Mouse (Mus musculus) thymus, adult 2 months (tissue): ENCODE data around the gene H2-DMb1. TPM values are rescaled to one million over a fixed set of nuclear protein-coding genes. Genes with fewer than 3 reads are reported as not detected.

Experiments used
- DNase-seq: peaks from one replicate; pipeline ENCODE4 v3.0.0; 2021
- H3K27ac ChIP-seq: fragments of 200-500 bp; 2 replicates; pipeline ENCODE4 v1.5.1; 2012; ENCODE audit warnings: low read length, control low read depth; ENCODE audit not compliant: control insufficient read depth, insufficient read depth
- H3K27me3 ChIP-seq: fragments of 200-500 bp; 2 replicates; pipeline ENCODE4 v1.6.1; 2012; ENCODE audit warnings: mild to moderate bottlenecking, low read length, moderate library complexity, mixed read lengths; ENCODE audit not compliant: control insufficient read depth, insufficient read depth
- H3K36me3 ChIP-seq: fragments of 200-500 bp; 2 replicates; pipeline ENCODE4 v1.6.1; 2012; ENCODE audit warnings: mild to moderate bottlenecking, low read length, moderate library complexity; ENCODE audit not compliant: control insufficient read depth, insufficient read depth
- H3K4me1 ChIP-seq: fragments of 200-500 bp; replicated peaks from 2 replicates; pipeline ENCODE4 v1.6.1; 2012; ENCODE audit warnings: low read length; ENCODE audit not compliant: control insufficient read depth, insufficient read depth
- H3K4me3 ChIP-seq: fragments of 200-500 bp; 2 replicates; pipeline ENCODE4 v1.5.1; 2012; ENCODE audit warnings: mild to moderate bottlenecking, low read length, control low read depth, moderate library complexity; ENCODE audit not compliant: control insufficient read depth, insufficient read depth
- CTCF ChIP-seq: fragments of 200-500 bp; IDR thresholded peaks from 2 replicates; pipeline ENCODE4 v1.5.1; 2012; ENCODE audit warnings: mild to moderate bottlenecking, control low read depth, low read length, moderate library complexity, borderline replicate concordance; ENCODE audit not compliant: control insufficient read depth, poor library complexity, insufficient read depth; ENCODE audit errors: extremely low read depth
- POLR2A ChIP-seq: fragments of 200-500 bp; IDR thresholded peaks from 2 replicates; pipeline ENCODE4 v1.6.1; 2012; ENCODE audit warnings: mild to moderate bottlenecking, low read length, control low read depth, moderate library complexity; ENCODE audit not compliant: control insufficient read depth, poor library complexity, insufficient read depth; ENCODE audit errors: extremely low read depth
- WGBS: fragments of 180-500 bp; shearing (Covaris S2); methylation state at CpG from one replicate; pipeline ENCODE4 v1.1.7; 2018; 5-methylcytosine and 5-hydroxymethylcytosine counted together
- polyA plus RNA-seq: library from polyadenylated mRNA; depleted of rRNA; stranded (reverse); fragments of >200 nt; gene quantifications from 2 replicates; pipeline ENCODE4 v1.2.3, GENCODE M21; 2012

The H2-DMb1 gene
- polyA plus RNA-seq, 1 experiment: 197 TPM

DNA sequence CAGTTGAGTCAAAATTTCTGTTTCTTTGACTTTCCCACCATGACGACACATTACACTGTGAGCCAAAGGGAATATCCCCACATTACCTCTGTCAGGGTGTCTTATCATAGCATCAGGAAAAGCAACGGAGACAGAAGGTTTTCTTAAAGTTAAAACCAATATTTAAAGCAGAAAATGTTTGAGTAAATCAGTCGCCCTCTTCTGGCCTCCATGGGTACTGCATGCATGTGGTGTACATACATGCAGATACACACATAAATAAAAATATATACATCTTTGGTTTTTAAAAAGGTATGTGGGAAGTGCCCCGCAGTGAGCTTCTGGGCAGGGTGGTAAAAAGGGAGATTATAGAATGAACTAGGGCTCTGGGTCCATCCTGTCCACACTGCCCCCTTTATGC lies 24.3 kb downstream of the H2-DMb1 start:
- H3K4me1 ChIP-seq: peaks cover 7% of the 10 kb centered on the region
- no peaks in the 10 kb centered on the region for H3K27me3 ChIP-seq
- TF ChIP-seq POLR2A (no peak), CTCF (no peak)
- H3K36me3 ChIP-seq: peaks cover 8% of the 10 kb centered on the region; the same call in 1 of the 2 replicates
- H3K27ac ChIP-seq: no peak overlapping the region
- 83% methylated on average over 4 of the region's 4 CpGs for WGBS
- DNase-seq: no peak
- H3K4me3 ChIP-seq: no peak overlapping the region

DNA sequence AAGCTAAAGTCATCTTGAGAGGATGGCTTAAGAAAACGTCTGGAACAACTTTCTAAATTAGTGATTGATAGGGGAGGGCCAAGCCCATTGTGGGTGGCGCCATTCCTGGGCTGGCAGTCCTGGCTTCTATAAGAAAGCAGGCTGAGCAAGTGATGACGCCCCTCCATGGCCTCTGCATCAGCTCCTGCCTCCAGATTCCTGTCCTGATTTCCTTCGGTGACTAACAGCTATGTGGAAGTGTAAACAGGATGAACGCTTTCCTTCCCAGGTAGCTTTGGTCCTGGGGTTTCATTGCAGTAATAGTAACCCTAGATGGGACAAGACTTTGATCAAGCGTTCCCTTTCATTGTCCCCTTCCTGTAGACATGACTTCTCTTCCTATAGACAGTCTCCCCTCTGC lies 26.1 kb downstream of the H2-DMb1 start:
- TF ChIP-seq CTCF (no peak), POLR2A (no peak)
- no peak overlapping the region for H3K4me3 ChIP-seq
- H3K27ac ChIP-seq: no peak overlapping the region
- peaks cover 15% of the 10 kb centered on the region for H3K36me3 ChIP-seq
- H3K4me1 ChIP-seq: peaks cover 6% of the 10 kb centered on the region
- no peaks in the 10 kb centered on the region for H3K27me3 ChIP-seq
- no peak for DNase-seq
- 89% methylated on average over 6 of the region's 6 CpGs for WGBS

DNA sequence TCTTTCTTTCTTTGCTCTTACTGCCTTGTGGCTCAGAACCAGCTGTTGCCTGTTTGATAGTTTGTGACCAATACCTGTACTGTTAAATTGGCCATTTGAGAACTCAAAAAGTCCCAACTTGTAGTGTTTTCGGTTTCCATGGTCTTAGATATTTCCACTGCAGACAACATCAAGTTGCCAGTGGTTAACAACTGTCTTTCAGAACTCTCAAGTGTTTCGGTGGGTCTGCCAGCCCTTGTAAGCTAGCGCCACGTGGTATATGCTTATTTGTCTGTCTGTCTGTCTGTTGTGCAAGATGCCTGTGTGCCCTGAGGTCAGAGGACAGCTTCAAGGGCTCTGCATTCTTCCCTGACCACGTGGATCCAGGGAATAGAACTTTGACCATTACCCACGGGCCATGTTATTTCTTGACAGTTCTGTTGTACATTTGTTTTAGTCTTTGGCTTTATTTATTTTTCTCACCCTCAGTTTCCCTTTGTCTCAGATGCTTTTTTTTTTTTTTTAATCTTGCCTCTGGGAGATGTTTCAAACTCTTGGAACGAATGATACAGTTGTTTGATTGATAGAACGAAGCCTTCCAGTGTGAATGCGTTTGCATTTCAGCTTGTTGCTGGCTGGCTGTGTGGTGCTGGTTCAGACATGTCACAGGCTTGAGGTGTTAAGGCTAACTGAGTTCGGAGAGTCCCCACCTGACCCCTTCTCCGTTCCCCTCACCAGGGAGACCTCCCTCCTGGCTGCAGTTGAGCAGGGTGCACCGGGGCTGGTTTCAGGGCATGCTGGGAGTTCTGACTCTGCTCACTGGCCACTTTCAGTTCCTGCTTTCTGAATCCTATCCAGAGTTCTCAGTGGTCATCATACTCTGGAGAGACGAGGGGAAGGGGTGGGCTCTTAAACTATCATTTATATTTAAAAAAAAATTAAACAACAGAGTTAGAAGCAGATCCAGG lies 27.3 kb downstream of the H2-DMb1 start:
- no peaks in the 10 kb centered on the region for H3K4me1 ChIP-seq
- 78% methylated on average over 13 of the region's 13 CpGs for WGBS
- no peaks in the 10 kb centered on the region for H3K27me3 ChIP-seq
- no peak for TF ChIP-seq POLR2A
- no peak for TF ChIP-seq CTCF
- H3K27ac ChIP-seq: no peak overlapping the region
- no peak for DNase-seq
- H3K36me3 ChIP-seq: peaks cover 15% of the 10 kb centered on the region
- no peak overlapping the region for H3K4me3 ChIP-seq

DNA sequence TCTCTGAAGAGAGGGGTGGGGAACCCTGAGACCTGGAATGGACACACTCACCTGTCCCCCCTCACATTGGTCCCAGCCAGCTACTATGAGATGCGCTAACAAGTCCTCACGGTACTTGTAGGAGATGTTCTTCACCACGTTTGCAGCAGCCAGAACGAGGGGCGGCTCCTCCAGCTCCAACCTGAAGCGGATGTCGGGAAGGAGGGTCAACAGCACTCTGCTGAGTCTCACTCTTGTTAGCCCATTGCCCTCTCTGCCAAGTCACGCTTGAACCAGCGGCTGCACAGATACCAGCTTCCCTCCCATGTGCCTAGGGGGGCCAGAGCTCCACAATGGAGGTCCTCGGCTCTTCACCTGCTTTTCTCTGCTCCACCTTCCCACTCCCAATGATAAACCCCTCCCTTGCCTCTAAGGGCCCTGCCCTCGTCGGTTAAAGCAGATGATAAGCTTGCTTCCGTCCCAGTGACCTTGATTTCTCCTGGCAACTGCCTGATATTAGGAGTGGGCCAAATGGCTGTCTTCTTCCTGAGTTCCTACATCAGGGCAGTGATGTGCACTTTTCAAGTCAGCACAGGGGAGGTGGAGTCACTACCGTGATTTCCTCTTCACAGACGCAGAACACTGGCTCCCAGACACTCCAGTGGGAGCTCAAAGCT lies 30.8 kb downstream of the H2-DMb1 start:
- no peak overlapping the region for H3K4me3 ChIP-seq
- WGBS: 96% methylated on average over 15 of the region's 15 CpGs

DNA sequence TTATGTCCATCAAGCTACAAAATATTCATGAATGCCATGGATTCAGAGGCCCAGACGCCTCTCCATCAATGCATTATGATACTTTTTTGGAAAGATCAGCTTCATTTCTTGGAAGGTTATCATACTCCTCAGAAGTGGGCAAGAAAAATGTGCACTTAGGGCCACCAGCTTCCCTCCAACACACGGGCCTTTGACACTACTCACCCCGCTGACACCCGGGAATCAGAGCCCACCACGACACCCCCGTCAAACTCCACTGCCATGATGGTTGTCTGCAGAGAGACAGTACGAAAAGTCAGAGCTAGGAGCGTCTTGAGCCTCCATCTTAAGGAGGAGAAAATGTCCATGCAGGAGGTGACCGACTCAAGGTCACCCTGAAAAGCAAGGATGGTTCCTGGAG lies 32.7 kb downstream of the H2-DMb1 start:
- Histone ChIP-seq H3K27ac (no peak overlapping the region), H3K4me3 (no peak overlapping the region; the same call in 1 of the 2 replicates), H3K4me1 (peaks cover 31% of the 10 kb centered on the region), H3K27me3 (no peaks in the 10 kb centered on the region), H3K36me3 (peaks cover 18% of the 10 kb centered on the region)
- no peak for TF ChIP-seq POLR2A
- no peak for DNase-seq
- WGBS: 83% methylated on average over 9 of the region's 9 CpGs

More for the DNA sequence above, 30.8 kb downstream of the H2-DMb1 start:
- Histone ChIP-seq H3K27ac (no peak overlapping the region), H3K4me1 (peaks cover 17% of the 10 kb centered on the region), H3K36me3 (peaks cover 15% of the 10 kb centered on the region), H3K27me3 (no peaks in the 10 kb centered on the region)
- TF ChIP-seq CTCF: no peak
- TF ChIP-seq POLR2A: no peak
- no peak for DNase-seq

DNA sequence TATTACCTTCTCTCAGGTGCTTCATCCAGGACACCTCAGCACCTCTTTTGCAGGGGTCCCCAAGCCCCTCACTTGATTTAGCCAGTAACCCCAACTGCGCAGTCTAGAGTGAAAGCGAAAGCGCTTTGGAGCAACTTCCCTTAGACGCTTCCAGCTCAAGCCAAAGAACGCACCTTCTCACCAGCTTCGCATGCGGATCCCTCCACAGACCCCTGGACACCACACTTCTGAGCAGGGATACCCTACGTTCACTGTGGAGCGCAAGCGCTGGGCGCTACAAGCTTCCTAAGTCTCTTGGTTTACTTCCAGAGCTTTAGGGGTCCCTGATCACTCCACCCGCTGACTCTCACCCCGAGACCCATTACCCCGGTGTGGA lies 34.0 kb downstream of the H2-DMb1 start:
- Histone ChIP-seq H3K27ac (peak overlapping the region; percentile 86), H3K27me3 (no peaks in the 10 kb centered on the region), H3K4me3 (peak overlapping the region; percentile 62), H3K4me1 (peaks cover 35% of the 10 kb centered on the region), H3K36me3 (peaks cover 13% of the 10 kb centered on the region)
- no peak for DNase-seq
- under 1% methylated on average over 14 of the region's 14 CpGs for WGBS
- no peak for TF ChIP-seq CTCF
